Mouse (Mus musculus): ENCODE measurements around the gene Asic2.

The Asic2 gene

DNA sequence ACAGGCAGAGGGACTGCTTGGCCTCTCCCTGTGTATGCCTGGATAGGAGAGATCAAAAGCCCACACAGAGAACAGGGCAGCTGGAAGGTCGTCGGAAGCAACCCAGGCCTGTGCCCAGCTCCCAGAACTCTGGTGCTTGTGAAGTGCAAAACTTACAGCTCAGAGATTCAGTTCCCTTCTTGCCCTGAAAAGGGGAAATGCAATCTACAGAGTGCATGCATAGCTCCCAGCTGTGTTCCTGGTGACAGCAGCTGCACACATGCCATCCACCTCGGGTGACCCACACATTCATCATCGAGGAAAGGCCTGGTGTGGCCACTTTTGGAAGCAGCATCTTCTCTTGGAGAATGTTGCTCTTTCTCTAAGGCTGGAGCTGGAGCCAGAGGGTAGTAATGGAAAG, 13.9 kb downstream of the Asic2 start:
- no peak for DNase-seq (ENCODE audit: low spot score in 2 of 2)

GRCm38 (mm10) chr11:81948021-81948420, 20.2 kb downstream of the Asic2 start:
- no peak for DNase-seq (ENCODE audit: low spot score in 2 of 2)

- DNase-seq (ENCODE audit: low spot score in 2 of 2): no peak
Measured at GRCm38 (mm10) chr11:81942167-81942566, 26.1 kb downstream of the Asic2 start.

- DNase-seq (ENCODE audit: low spot score in 2 of 2): no peak
Measured at GRCm38 (mm10) chr11:81940988-81941387, 27.3 kb downstream of the Asic2 start.

- DNase-seq (ENCODE audit: low spot score in 2 of 2): no peak
Measured at GRCm38 (mm10) chr11:81937516-81937915, 30.7 kb downstream of the Asic2 start.

DNA sequence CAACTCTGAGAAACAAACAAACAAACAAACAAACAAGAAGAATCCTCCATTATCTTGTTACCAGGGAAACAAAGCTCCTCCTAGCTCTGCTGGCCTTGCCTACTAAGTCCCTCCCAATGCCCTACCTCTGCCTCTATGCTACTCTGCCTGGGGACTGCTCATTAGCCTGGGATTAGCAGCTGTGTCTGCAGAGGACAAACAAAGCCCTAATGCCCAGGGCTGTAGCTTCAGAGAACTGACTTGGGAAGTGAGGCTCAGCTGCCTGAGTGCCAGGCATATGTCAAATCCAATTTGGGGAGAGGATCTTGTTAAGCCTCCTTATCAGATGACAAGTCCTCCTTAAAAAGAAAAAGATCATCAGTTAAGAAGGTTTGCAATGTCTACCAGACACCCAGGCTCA, 41.9 kb downstream of the Asic2 start:
- DNase-seq (ENCODE audit: low spot score in 2 of 2): no peak

DNA sequence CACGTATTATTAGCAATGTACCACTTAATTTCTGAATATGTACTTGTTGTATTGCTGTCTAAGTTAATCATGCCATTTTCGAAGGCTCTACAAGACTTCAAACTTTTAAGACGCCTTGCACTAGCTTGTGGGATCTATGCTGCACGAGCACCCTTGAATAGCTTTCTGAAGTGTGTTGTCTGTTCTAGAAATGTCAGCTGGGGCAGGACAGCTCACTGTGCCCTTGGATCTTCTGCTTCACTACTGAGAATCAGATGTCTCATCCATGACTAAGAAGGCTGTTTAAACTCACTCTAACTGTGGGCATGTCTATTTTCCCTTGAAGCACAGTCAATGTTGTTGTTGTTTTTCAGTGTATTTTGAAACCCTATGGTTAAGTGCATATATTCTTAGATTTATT, 44.6 kb downstream of the Asic2 start:
- DNase-seq (ENCODE audit: low spot score in 2 of 2): no peak

- DNase-seq (ENCODE audit: low spot score in 2 of 2): no peak
Measured at GRCm38 (mm10) chr11:81923096-81923495, 45.2 kb downstream of the Asic2 start.

DNA sequence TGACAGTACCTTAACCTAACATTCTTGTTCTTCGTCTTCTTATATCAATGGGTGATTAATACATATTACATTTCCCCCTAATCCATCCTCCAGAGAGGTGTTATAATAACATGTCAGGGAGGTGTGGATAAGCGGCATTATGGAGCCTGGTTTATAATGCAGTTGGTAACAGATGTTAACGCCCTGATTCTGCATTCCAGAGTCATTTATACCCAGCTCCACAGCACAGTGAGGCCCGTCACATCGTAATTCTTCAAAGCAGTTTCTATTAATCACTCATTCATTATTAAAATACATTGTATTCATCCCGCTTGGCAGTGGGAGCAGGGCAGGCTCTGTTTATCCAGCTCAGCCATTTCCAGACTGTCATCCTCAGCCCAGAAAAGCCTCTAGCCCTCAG, 52.8 kb downstream of the Asic2 start:
- DNase-seq (ENCODE audit: low spot score in 2 of 2): no peak

GRCm38 (mm10) chr11:81913071-81913470, 55.2 kb downstream of the Asic2 start:
- DNase-seq (ENCODE audit: low spot score in 2 of 2): peak in 1 of 2 experiments; percentile 3

- DNase-seq (ENCODE audit: low spot score in 2 of 2): no peak
Measured at GRCm38 (mm10) chr11:81909397-81909894, 58.8 kb downstream of the Asic2 start.

DNA sequence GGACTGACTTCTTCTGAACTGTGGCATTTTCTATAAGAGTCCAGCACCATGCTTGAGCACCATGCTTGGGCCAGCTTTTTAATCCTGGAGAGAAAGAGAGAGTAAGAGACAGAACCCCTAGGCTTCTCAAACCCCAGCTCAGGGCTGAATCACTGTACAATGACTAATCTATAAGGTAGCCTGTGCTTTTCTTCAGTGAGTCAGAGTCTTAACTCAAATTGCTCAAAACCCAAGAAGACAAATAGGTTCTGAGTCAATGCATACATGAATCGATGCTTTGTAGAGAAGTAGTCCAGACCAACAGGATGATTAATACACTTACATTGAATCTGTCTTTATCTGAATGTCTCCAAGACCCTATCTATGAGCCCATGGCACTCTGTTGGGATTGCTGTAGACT, 59.5 kb downstream of the Asic2 start:
- DNase-seq (ENCODE audit: low spot score in 2 of 2): no peak

DNA sequence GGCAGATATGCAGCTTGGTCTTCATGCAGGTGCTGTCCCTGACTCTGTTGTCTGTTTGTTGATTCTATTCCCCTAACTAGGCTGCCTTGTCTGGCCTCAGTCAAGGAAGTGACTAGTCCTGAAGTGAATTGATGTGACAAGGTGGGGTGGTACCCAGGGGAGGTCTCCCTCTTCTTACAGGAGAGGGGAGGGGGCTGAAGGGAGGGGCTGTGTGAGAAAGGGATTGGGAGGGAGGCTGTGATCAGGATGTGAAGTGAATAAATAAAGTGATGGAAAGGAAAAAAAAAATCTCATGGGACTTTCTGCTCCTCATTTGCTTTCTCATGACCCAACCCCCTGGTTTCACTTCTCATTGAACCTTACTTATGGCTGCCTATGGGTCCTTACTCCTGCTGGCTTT, 65.9 kb downstream of the Asic2 start:
- DNase-seq (ENCODE audit: low spot score in 2 of 2): no peak

DNA sequence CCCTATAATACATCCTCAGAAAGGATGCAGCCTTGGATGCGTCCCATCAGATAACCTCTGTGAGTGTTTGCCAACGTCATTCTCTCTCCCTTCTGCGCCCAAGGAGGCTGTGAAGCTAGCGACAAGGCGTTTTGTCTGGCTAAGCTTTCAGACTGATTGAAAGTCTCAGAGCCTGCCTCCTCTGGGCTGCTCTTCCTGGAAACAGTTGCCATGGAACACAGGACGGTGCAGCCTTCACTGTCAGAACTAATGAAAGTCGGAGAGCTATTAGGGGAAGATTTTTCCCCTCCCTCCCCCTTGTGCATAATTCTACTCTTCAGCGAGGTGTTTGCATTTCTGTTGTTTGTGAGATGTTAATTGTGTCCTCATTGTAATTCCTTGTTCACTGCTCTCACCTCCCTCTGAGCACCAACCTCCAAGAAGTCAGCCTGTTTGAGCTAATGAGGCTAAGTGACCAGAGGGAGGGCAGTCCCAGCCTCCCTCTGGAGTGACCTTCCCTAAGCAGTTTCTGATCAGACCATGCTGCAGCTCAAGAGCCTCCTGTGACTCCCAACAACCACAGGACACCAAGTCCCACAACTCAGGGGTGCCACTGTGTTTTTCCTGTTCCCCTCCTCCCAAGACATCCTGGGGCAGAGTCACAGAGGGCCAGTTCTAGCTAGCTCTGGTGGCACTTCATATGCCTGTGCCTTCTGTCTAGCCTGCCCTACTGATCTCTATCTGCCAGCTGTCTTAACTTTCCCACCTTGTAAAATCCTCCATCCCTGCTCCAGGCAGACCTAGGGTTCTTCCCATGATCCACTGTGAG, 70.5 kb downstream of the Asic2 start:
- DNase-seq (ENCODE audit: low spot score in 2 of 2): no peak

- DNase-seq (ENCODE audit: low spot score in 2 of 2): no peak
Measured at GRCm38 (mm10) chr11:81896511-81896910, 71.7 kb downstream of the Asic2 start.

DNA sequence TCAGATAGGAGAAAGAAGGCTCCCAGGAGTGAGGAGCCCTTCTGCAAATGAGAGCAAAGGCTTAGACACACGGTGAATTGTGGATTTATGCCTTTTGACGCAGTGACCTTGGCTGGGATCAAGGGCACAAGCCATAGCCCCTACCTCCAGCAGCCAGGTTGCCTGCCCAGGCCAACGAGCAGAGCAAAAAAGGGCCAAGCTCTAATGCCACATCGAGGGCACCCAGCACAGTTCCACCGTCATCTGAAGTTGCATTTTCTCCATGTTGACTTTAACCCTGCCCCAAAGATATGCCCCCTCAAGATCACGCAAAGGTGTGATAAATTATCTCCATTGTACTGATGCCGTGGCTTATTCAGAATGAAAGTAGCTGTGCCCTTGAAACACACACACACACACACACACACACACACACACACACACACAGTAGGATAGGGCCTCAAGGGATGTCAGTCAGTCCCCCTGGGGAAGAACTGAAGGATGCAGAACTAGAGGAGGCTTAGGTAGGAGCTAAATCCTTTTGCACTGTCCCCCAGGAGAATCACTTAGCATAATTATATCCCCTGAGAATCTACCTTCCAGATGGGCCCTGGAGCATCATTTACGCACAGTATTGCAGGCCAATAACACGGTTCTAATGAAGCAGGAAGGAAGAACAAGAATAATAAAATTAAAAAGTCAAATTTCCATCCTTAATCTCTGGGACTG, 96.6 kb downstream of the Asic2 start:
- DNase-seq (ENCODE audit: low spot score in 2 of 2): no peak

DNA sequence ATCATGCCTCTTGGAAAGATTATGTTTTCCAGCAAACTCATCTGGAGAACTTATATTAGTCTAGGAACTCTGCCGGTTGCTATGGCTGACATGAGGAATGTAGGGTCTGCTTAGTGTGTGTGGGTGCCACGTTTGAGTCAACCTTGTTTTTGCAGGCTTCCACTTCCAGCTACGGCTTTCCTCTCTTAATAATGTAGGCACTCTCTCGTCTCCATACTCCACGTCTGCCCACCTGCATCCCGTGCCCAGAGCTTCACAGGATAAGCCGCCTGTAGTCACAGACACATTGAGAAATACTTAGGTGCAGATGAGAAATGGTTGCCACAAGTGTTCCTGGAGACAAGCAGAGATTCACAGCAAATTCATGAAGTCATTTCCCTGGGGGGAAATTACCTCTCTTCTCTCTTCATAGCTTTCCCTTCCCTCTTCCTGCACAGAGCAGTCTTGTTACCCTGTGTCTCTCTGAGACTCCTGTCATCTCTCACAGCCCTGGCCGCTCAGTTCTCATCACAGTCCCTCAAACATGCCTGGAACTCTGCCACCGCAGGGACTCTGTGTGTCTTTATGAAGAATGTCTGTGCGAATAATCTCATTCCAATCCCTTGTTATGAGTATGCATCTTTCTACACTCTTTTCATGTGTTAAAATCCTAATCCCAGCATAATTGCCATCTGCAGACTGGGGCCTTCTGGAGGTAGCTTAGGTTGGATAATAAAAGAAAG, 102.4 kb downstream of the Asic2 start:
- no peak for DNase-seq (ENCODE audit: low spot score in 2 of 2)

DNA sequence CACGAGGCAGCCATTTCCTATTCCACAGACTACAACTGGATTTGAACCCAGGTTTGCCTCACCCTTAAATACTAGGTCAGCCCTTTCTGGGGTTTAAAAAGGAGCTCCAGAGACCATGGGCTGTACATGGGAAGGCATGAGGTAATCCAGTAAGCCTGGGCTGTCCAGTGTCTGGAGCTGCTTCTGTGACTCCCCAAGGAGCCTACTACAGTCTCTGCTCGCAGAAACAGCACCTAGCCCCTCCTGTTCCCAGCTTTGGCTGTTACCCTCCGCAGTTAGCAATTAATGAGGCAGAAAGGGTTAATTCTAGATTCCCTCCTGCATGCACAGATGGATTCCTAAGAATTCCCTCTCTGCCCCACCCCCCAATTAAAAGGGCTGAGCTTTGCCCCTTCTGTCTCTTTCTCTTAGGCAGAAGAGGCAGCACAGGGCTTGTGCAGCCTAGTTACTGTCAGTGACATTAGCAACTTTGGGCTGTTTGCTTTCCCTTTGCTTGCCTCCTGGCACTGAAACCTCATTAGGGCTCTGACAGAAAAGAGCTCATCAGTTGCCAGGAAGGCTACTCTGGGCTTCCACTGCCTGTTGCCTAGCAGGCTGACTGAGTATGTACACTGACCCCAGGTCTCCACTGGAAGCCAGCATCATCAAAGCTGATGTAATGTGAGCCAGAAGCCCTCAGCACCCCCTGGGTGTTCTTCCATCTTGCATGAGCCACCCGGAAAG, 107.8 kb downstream of the Asic2 start, which contains the start of gene 5530401A14Rik:
Gene 5530401A14Rik (plus strand): TSS at position 424 of the 723 bp plus-strand sequence.
- DNase-seq (ENCODE audit: low spot score in 2 of 2): no peak

- no peak for DNase-seq (ENCODE audit: low spot score in 2 of 2)
Measured at GRCm38 (mm10) chr11:81847773-81848490, 120.3 kb downstream of the Asic2 start.

- no peak for DNase-seq (ENCODE audit: low spot score in 2 of 2)
Measured at GRCm38 (mm10) chr11:81845686-81846036, 122.6 kb downstream of the Asic2 start.

Measured in natural killer cell, adult 2 months (primary cell).